Mouse (Mus musculus) heart, adult 2 months (tissue): ENCODE data around the gene Olfr124.

ENCODE experiments used
- CTCF ChIP-seq: fragments of 200-600 bp; IDR thresholded peaks from 2 replicates; pipeline ENCODE4 v1.8.1; 2022; ENCODE audit warnings: antibody characterized with exemption, mild to moderate bottlenecking, moderate library complexity
- EP300 ChIP-seq: fragments of 200-500 bp; IDR thresholded peaks from 2 replicates; pipeline ENCODE4 v1.6.1; 2011; ENCODE audit warnings: low read depth, low read length, control low read depth; ENCODE audit not compliant: insufficient read depth
- POLR2A ChIP-seq: fragments of 200-500 bp; IDR thresholded peaks from 2 replicates; pipeline ENCODE4 v1.6.1; 2011; ENCODE audit warnings: mild to moderate bottlenecking, low read depth, low read length, control low read depth; ENCODE audit not compliant: insufficient read depth

GRCm38 (mm10) chr17:37793229-37793628, 6.5 kb upstream of the Olfr124 start, which contains the start of gene Olfr123:
- TF ChIP-seq POLR2A (no peak), EP300 (no peak), CTCF (no peak)
